Mouse (Mus musculus): ENCODE measurements at regions not wholly inside any gene's neighbourhood (a gene's known extent, or its start where the extent isn't known, plus 50 kb on each side); places are given as distances from the start of the nearest gene placed in this dataset.

DNA sequence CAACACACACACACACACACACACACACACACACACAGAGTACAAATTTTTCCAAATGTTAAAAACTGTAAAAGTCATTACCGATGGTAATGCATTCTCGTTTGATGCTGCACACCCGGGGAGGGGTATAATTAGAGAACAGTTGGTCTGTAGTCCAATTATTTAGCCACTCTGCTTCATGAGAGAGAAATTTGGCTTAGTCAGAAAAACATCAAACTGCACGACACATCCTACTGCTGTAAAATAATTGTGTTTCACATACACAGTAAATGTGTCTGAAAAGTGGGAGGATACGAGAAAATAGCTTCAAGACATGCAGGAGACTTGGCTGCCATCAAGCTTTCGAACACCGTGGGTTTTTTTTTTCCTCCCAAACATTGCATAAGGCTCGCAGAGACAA lies 194.5 kb upstream of the Tox3 start:
- TF ChIP-seq EP300 (IDR thresholded peaks at IDR 0.05; ENCODE audit: low read depth): no peak
- TF ChIP-seq CTCF (IDR thresholded peaks at IDR 0.05; ENCODE audit: low read depth): no peak

Measured in heart, postnatal 0 days (tissue).